Mouse (Mus musculus) ZHBTc4 (cell line): ENCODE measurements at regions not wholly inside any gene's neighbourhood (a gene's known extent, or its start where the extent isn't known, plus 50 kb on each side); places are given as distances from the start of the nearest gene placed in this dataset.

Experiments used
- DNase-seq: peaks from one replicate; pipeline ENCODE4 v3.0.0-alpha.2; 2011; ENCODE audit warnings: low read depth, low spot score

DNA sequence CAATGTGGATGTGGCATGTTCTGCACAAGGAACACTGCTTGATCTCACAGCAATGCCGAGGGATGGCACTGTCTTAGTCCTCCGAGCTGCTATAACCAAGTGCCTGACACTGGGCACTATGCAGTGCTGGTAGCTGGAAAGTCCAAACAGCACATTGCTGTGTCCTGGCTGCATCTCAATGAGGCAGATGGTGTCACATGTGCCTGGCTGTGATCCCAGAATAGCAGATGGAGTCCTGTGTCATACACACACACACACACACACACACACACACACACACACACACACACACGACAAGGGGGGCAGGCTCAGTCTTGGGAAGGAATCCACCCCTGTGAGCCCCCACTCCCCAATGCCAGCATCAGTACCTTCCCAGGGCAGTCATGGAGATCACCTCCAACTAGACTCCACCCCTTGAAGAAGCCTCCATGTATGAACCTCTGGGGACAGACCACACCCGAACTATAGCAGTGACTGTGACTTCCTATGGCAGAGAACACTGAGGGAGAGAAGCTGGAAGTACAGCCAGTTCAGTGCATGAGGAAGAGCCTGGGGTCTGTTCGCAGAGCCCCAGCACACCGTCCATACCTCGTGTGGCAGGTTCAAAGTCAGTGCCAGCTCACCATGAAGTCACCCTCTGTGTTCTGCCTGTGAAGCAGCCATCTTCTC lies 160.3 kb downstream of the Cryba4 start:
- no peak for DNase-seq

DNA sequence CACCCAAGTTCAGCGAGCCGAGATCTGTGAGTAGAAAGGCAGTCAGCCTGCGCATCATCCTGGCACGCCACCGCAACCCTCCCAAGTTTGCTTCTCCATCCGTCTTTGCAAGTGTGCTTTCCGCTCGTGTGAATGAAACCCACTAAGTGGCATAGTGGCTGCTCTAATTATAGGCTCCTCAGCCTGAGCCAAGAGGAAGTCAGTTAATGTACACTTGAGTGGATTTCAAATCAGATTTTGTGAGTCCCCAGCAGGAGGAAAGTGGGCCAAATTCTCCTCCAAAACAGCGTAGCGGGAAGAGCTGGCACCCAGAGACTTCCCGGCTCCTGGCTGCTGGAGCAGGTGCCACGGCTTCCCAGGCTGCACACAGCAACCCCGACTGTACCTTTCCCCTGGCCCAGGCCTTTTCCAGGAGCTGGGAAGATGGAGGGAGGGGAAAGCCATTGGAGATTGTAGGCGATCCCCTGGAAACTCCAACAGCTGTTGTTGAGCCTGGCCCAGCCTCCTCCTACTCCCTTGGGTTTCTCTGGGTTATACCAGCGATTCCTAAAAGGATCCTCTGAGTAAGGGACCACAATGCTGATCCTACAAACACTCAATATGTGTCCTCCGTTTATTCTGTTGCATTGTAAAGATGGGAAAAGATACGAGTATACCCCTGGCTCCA lies 158.3 kb downstream of the Cryba4 start:
- DNase-seq: no peak

DNA sequence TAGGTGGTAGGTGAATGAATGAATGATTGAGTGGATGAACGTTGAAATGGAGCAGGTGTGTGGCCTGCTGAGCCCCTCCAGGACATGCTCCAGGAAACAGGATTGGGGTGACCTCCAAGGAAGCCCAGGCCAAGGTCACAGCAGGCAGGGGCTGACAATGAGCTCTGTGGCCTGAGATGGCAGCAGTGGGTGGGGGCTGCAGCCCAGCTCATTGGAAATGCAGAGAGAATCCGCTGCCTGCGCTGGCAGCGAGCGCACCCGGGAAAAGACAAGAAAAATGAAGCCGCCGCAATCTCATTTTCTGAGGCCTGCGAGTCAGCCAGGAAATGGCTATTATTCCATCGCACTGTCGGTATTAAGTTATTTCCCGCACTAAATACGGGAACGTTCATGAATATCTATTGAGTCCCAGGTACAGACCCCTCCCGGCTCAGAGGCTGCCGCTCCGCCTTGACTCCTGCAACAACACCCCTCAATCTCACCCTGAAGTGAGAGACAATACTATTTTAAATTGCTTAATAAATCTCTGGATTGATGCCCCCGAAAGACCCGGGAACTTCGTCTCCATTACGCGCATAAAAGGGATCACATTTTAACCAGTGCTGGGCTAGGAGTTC lies 153.7 kb downstream of the Cryba4 start:
- no peak for DNase-seq

DNA sequence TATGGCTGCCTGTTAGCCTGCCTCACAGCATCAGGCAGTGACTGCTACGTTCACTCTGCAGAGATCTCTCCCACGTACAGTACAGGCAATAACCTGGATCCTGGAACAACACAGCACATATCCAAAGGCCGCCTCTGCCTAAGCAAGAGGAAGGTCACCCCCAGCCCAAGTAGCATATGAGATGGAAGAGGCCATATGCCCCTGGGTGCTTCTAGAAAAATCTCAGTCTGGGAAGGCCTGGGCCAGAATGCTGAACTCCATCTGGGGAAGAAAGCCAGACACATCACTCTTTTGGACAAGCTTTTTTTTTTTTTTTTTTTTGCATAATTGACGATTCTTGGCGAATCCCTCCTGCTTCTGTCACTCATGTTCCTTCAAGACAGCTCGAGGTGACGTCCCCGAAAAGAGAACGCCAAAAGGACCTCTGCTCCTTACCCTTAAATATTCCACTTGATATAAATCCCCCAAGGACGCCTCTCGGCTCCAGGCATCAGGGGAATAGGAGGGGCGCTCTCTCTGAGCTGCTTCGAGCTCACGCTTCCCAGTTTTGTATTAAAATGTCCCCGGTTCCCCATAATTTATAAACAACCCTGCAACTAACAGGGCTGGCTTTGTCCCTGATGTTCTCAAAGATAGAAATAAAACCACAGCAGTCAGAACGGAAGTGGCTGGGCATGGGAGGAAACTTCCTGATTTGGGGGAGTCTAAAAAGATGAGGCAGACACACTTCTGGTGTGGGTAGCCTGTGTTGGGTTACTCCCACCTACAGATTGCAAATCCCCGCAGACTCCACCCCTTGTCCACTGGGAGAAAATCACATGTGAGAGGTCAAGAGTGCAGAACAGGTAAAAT lies 150.4 kb downstream of the Cryba4 start:
- no peak for DNase-seq

DNA sequence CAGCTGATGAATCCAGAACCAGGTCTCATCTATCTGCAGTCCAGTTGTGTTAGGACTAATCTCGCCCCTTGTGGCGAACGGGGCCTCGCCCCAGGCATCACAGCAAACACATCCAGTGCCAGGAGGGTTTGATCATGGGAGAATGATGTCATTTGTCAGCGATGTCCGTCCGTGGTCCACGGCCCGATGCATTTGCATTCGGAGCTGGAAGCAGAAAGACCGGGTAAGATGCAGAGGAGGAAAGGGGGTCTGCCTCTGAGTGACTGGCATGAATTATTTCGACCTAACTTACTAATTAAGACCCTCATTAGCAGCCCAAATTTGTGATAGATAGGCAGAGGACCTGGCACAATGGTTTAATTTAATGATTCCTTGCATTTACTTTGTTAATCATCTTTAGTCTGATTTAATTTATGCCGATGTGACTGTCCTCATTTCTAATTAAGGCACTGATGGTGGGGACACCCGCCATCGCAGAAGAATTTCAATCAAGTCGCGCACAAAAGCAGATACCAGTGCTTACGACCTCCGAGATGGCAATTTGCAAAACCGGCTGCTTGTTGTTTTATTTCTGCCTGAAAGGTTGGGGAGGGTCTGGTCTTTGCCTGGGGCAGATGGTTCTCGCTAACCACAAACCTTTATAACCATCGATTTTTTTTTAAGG lies 141.9 kb downstream of the Cryba4 start:
- DNase-seq: no peak

DNA sequence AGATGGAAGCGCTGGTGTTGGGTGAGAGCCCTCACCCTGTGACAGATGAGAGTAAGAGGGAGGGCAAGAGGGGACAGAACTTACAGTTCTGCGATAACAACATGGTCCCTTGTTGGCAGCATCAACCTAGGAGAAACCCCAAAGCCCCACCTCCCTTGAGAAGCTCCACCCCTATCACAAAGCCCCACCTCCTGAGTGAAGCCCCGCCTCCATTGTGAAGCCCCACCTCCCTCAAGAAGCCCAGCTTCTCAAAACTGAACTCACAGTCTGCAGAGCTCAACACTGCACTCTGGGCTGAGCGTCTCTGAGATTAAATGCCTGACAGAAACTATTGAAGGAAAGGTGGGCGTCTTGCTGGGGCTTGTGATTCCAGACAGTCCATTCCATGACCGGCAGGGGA lies 131.6 kb downstream of the Cryba4 start:
- peak; percentile 71 for DNase-seq

DNA sequence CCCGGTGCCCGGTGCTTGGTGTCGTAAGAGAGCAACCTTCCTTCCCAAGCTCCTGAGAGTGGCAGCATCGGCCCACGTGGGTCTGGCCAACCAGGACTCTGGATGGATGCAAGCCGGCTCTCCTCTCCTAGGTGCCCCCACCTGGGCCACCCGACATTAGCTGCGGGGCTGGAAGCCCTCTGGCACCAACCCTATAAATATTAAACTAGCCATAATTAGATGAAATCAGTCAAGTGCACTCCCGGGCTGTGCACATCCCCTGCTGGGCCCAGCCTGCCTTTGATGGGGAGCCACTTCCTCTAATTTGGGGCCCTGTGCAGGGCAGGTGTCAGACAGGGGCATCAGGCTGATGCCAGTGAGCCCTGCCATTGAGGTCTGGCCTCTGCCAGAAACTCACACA lies 130.8 kb downstream of the Cryba4 start:
- DNase-seq: no peak

DNA sequence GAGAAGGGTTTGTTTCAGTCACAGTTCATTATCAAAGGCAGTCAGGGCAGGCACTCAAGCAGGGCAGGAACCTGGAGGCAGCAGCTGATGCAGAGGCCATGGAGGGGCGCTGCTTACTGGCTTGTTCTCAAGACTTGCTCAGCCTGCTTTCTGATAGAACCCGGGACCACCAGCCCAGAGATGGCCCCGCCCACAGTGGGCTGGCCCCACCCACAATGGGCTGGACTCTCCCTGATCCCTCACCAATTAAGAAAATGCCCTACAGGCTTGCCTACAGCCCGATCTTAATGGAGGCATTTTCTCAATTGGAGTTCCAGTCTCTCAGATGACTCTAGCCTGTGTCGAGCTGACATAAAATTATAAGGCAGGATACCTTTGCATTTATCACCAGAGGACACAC lies 129.7 kb downstream of the Cryba4 start:
- peak; percentile 88 for DNase-seq

DNA sequence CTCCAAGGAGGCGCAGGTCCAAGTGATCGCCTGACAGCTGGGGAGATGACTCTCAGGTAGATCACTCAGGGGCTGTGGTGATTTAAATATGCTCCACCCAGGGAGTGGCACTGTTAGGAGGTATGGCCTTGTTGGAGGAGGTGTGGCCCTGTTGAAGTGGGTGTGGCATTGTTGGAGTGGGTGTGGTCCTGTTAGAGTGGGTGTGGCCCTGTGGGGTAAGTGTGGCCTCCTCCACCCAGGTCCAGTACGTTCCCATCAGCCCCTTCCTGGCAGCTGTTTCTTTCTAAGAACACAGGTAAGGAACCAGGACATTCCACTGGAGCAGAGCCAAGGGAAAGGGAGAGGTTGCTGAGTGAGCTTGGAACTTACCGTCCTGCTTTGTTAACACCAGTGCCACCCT lies 125.1 kb downstream of the Cryba4 start:
- DNase-seq: peak; percentile 92

DNA sequence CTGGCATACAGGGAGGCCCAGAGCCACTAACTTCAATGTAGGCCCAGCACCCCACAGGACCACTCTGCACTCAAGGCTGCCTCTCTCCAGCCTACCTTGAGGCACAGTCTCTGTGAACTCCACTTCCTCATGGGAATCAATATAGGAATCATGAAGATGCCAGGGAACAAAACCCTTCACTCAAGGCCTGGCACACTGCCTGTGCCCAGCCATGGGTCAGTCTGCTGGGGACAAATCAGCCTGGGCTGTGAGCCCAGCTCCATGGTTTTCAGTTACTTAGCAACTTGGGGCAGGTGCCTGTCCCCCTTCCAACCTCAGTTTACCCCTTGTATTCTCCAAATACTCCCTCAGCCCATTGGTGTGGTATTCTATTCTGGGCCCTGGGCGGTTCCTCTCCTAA lies 119.6 kb downstream of the Cryba4 start:
- DNase-seq: no peak

DNA sequence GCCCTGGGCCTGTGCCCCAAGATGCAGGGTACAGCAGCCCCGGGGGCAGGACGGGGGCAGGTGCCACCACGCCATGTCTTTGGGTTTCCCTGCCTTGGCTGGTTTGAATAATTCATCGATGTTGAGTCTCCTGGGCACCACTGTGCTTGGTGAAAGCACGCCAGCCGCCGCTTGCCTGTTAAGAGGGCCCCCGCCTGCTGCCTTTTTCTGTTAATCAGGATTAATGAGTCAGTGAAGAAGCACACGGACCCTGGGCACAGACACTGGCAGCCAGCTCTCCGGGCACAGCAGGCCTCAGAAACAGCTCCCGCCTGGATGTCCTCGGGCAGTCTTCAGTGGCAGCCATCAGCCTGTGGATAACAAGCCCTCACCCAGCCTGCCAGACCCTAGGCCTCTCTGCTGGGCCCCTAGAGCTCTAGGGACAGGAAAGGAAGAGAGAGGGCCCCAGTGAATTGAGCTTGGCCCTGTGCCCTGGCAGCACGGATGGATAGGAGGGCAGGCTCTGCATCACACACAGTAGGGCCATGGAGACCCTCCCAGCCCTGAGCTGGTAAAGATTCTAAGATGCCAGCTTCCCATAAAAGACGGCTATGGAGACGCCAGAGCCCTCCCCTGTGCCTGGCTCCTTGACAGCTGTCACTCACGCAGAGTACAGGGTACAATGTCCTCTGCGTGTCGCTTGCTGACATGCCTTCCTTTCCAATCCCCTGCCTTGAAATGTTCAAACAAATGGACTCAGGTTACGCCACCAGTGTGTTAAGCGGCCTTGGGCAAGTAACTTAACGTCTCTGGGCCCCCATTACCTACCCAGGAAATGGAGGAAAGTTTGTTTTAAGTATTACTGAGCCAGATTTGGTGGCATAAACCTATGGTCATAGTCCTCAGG lies 118.4 kb downstream of the Cryba4 start:
- DNase-seq: no peak

DNA sequence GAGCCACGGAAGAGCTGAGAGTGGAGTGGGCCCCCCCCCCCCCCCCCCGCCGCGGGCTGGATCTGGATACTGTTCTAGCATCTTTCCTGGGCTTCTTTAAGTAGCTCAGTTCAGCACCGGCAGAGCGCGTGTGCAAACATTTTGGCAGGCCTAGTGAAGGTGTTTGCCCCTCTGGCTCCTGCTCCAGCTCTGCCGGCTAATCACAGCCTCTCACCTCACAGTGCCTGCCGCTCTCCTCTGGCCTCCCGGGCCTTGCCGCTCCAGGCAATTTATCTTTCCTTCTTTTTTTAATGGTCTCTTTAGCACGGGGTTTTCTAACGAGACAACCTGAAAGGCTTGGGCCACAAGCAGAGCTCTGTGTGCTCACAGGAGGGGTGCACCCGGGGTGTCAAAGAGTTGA lies 115.7 kb downstream of the Cryba4 start:
- DNase-seq: no peak

DNA sequence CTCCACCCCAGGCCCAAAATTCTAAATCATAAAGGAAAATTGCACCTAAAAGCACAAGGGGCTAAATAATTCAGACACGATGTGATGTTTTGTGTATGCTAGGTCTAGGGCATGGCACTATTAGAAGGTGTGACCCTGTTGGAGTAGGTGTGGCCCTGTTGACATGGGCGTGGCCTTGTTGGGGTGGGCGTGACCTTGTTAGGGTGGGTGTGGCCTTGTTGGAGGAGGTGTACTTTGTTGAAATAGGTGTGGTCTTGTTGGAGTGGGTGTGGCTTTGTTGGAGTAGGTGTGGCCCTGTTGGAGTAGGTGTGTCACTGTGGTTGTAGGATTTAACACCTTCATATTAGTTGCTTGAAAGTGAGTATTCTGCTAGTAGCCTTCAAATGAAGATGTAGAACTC lies 114.1 kb downstream of the Cryba4 start:
- DNase-seq: peak; percentile 72

DNA sequence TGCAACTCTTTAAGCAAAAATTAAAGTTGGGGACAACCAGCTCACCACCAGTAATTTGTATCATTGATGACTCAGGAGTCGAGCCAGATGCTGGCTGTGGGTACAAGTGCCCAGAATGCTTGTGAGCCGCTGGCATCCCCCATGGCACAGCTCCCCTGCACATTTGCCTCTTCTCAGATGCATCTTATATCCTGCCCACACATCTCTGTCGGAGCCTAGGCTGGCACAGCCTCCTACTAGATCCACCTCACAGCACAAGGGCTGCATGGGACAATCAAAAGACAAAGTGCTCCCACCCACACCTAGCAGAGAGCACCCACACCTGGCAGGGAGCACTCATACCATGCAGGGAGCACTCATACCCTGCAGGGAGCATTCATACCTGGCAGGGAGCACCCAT lies 109.6 kb downstream of the Cryba4 start:
- no peak for DNase-seq

DNA sequence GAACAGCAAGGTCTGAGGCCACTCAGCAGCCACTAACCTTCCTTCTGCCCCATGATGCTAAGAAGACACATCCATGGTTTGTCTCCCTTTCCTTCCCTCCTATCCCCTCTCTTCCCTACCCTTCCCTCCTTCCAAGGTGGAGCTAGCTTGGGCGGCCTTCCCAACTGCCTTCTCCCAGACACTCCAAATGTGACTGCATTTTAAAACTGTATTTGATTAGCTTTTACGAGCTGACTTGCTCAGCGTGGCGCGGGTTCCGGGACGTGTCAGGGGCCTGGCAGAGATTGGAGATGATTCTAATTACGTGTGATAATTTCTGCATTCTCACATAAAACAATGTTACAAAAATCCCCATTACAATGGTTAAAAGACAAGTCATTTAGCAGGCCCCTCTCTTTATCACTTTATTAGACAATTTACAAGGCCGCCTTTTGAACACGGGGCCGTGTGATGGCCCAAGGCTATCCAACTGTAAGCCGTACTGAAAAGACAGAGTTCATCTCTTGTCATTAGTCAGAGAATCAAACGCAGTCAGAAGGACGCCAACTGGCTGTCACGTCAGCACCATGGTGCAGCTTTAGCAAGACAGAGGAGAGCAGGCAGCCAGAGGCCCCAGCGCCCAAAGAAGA lies 108.2 kb downstream of the Cryba4 start:
- DNase-seq: no peak

DNA sequence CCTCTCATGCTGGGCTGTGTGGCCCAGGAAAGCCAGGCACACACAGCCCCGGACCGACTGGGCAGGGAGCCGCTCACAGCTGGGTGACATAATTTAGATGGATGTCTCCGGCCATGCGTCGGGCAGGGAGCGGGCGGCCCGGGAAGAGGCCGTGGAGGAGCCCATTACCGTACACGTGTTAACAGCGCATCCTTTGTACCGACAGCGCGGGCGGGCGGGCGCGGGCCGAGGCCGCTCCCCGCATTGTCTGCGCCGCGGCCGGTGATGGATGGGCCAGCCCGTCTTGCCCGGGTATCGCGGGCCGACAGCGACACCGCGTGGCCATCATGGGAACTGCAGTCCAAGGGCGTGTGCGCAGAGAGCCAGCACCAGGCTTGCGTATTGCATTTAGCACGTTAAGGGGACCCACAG lies 98.6 kb downstream of the Cryba4 start:
- peak; percentile 85 for DNase-seq

DNA sequence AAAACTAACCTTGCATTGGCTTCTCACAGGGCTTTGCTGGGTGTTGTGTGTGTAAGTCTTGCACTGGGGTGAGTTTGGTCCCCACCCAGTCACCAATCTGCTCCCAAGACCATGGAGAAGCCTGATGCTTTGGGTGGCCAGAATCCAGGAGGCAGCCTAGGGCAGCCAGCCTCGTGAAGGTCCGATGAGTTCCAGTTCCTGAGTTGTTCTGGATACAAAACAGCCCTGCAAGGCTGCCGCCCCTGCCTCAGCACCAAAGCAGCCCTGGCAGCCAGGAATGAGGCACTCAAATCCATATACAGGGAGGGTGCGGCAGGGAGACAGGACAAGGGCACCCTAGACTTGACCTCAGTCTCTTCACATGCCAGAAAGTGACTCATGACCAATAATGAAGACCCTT lies 97.7 kb downstream of the Cryba4 start:
- no peak for DNase-seq

DNA sequence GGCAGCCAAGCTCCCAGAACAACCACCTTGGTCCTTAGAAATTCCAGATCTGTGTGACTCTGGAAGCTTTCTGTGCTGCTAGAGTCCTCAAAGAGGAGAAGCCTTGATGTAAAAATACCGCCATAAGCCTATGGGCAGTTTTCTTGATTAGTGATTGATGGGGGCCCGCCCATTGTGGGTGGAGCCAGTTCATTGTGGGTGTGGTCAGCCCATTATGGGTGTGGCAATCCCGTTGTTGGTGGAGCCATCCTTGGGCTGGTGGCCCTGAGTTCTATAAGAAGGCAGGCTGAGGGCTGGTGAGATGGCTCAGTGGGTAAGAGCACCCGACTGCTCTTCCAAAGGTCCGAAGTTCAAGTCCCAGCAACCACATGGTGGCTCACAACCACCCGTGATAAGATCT lies 97.3 kb downstream of the Cryba4 start:
- peak; percentile 72 for DNase-seq

DNA sequence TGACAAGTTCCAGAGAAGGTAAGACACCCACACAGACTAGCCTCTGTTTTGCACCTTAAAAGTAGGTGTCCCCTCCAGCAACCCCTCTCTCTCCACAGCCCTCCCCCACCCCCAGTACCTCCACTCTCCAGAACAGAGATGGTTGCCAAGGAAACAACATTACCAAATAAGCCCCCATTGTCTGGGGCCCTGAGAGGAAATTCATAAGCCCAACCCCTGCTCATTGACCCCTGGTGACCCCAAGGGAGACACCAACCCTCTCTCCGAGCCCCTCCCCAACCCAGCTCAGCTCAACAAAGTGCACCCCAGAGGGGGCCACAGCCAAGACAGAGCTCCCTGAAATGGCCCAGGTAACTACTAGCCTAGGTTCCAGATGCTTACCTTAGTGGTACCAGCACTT lies 96.3 kb downstream of the Cryba4 start:
- no peak for DNase-seq
